Mouse (Mus musculus): ENCODE measurements around the gene Tacr1.

GRCm38 (mm10) chr6:82429766-82430165, 27.6 kb downstream of the Tacr1 start:
- no peak for TF ChIP-seq EP300 (IDR thresholded peaks at IDR 0.05)
- no peak for TF ChIP-seq CTCF (IDR thresholded peaks at IDR 0.05)

All from lung, postnatal 0 days (tissue).